Mouse (Mus musculus) megakaryocyte-erythroid progenitor cell, adult 5 weeks (primary cell): Measurements from ENCODE around the gene Atl2. TPM values are rescaled to one million over a fixed set of nuclear protein-coding genes. Genes with fewer than 3 reads are reported as not detected.

Source experiments
- polyA plus RNA-seq: library from polyadenylated mRNA; stranded (reverse); fragments of >175 nt; gene quantifications from 2 replicates; pipeline ENCODE4 v1.2.3, GENCODE M21; 2012

Atl2 gene
- 4.2 and 4.9 TPM in 2 replicates for polyA plus RNA-seq

DNA sequence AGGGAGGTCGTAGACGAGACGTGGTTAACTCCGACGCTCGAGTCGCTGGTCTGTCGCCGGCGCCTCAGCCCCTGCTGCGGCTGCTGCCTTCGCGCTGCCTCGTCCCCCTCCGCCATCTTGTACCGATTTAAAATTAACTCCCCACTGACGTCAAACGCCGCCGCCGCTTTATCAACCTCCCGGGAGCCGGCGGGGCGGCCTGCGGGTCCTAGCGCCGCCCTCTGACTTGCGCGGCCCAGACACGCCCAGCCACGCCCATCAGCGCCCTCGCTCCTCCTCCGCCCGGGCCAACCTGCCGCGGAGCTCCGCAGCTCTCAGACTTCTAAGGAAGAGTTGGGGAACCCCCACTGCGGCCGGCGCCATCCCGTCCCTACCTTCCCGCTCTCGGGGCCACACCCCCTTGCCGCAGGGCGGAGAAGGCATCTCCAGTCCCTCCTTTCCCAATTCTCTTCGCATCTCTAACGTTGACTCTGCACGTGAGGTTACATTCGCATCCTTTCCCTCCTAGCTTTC lies at the start of gene Atl2:
Gene Atl2, minus strand, starts transcription at position 213 of the 513 bp plus-strand sequence.

Other genes with a start within 250 kb of the Atl2 start
- not detected in 2 replicates for gene Cyp1b1, start 181.1 kb downstream of the Atl2 start, polyA plus RNA-seq
- 51.9 and 59.3 TPM in 2 replicates for gene Hnrnpll, start 166.2 kb upstream of the Atl2 start, polyA plus RNA-seq
- gene Galm, start 231.3 kb upstream of the Atl2 start, polyA plus RNA-seq: 0.34 and 0.35 TPM in 2 replicates